Mouse (Mus musculus) embryonic facial prominence, embryonic 15.5 days (tissue): ENCODE measurements around the gene Bnip3. TPM values are rescaled to one million over a fixed set of nuclear protein-coding genes. Genes with fewer than 3 reads are reported as not detected.

Source experiments
- ATAC-seq: fragments of 200-750 bp; cut with Nextera tagmentation; 2 replicates; pipeline ENCODE4 v1.8.0; 2017; ENCODE audit warnings: low read depth, moderate TSS enrichment; ENCODE audit not compliant: insufficient number of reproducible peaks, low FRiP score, low TSS enrichment
- H3K27ac ChIP-seq: fragments of 300-500 bp; sonication (generic); replicated peaks from 2 replicates; pipeline ENCODE4 v1.5.1; 2015; ENCODE audit warnings: mild to moderate bottlenecking, inconsistent platforms
- H3K27me3 ChIP-seq: fragments of 300-500 bp; sonication (generic); 2 replicates; pipeline ENCODE4 v1.6.1; 2015; ENCODE audit warnings: inconsistent platforms
- H3K36me3 ChIP-seq: fragments of 300-500 bp; sonication (generic); 2 replicates; pipeline ENCODE4 v1.6.1; 2015; ENCODE audit warnings: mild to moderate bottlenecking, inconsistent platforms
- H3K4me1 ChIP-seq: fragments of 300-500 bp; sonication (generic); 2 replicates; pipeline ENCODE4 v1.6.1; 2015; ENCODE audit warnings: inconsistent platforms
- H3K4me2 ChIP-seq: fragments of 300-500 bp; sonication (generic); replicated peaks from 2 replicates; pipeline ENCODE4 v1.6.1; 2015; ENCODE audit warnings: mild to moderate bottlenecking, inconsistent platforms
- H3K4me3 ChIP-seq: fragments of 300-500 bp; sonication (generic); replicated peaks from 2 replicates; pipeline ENCODE4 v1.5.1; 2015; ENCODE audit warnings: mild to moderate bottlenecking, inconsistent platforms
- H3K9ac ChIP-seq: fragments of 300-500 bp; sonication (generic); 2 replicates; pipeline ENCODE4 v1.6.1; 2015; ENCODE audit warnings: inconsistent platforms
- H3K9me3 ChIP-seq: fragments of 300-500 bp; sonication (generic); replicated peaks from 2 replicates; pipeline ENCODE4 v1.6.1; 2016; ENCODE audit warnings: inconsistent platforms
- WGBS: fragments of 180-500 bp; shearing (Covaris S2); methylation state at CpG from one replicate; pipeline ENCODE4 v1.1.7; 2015; 5-methylcytosine and 5-hydroxymethylcytosine counted together
- polyA plus RNA-seq: library from polyadenylated mRNA; unstranded; fragments of >200 nt; fragmentation: Nextera tagmentation; extraction: Ambion mirVana; gene quantifications from 2 replicates; pipeline ENCODE4 v1.2.1, GENCODE M21; 2015

The Bnip3 gene
- polyA plus RNA-seq, 1 experiment from 2014 or later, result 119 TPM

GRCm38 (mm10) chr7:138856670-138857069, 52.6 kb downstream of the Bnip3 start:
- Histone ChIP-seq H3K4me1 (no peaks in the 10 kb centered on the region), H3K9ac (no peak overlapping the region), H3K9me3 (no peaks in the 10 kb centered on the region), H3K4me3 (no peak overlapping the region), H3K4me2 (no peak overlapping the region), H3K27me3 (no peaks in the 10 kb centered on the region), H3K27ac (no peak overlapping the region), H3K36me3 (peaks cover 24% of the 10 kb centered on the region)
- no peak for ATAC-seq
- WGBS, result 72% methylated on average over 2 of the region's 2 CpGs

- Histone ChIP-seq H3K9me3 (no peaks in the 10 kb centered on the region), H3K27ac (no peak overlapping the region), H3K36me3 (peaks cover 24% of the 10 kb centered on the region), H3K9ac (no peak overlapping the region), H3K4me2 (no peak overlapping the region), H3K4me1 (peaks cover 11% of the 10 kb centered on the region; the same call in 1 of the 2 replicates), H3K4me3 (no peak overlapping the region), H3K27me3 (no peaks in the 10 kb centered on the region)
- ATAC-seq, result no peak
- WGBS, result 95% methylated on average over 2 of the region's 2 CpGs
Measured at GRCm38 (mm10) chr7:138854201-138854600, 55.1 kb downstream of the Bnip3 start.

GRCm38 (mm10) chr7:138853417-138854031, 55.8 kb downstream of the Bnip3 start:
- peaks cover 12% of the 10 kb centered on the region for H3K4me1 ChIP-seq
- no peaks in the 10 kb centered on the region for H3K27me3 ChIP-seq
- H3K4me3 ChIP-seq, result no peak overlapping the region
- no peak overlapping the region for H3K4me2 ChIP-seq
- H3K9me3 ChIP-seq, result no peaks in the 10 kb centered on the region
- no peak overlapping the region for H3K9ac ChIP-seq
- WGBS, result 97% methylated on average over 4 of the region's 4 CpGs
- ATAC-seq, result no peak
- no peak overlapping the region for H3K27ac ChIP-seq
- peaks cover 24% of the 10 kb centered on the region for H3K36me3 ChIP-seq

GRCm38 (mm10) chr7:138850083-138850482, 59.2 kb downstream of the Bnip3 start:
- no peak overlapping the region for H3K4me3 ChIP-seq
- H3K9me3 ChIP-seq, result no peaks in the 10 kb centered on the region
- ATAC-seq, result no peak
- H3K4me1 ChIP-seq, result peaks cover 32% of the 10 kb centered on the region
- H3K4me2 ChIP-seq, result no peak overlapping the region
- no peak overlapping the region for H3K9ac ChIP-seq
- no peaks in the 10 kb centered on the region for H3K27me3 ChIP-seq
- 0 out of 2 replicates have a peak overlapping the region, but pooled peaks have one; percentile 28 for H3K27ac ChIP-seq
- peaks cover 20% of the 10 kb centered on the region for H3K36me3 ChIP-seq

- no peak overlapping the region for H3K27ac ChIP-seq
- H3K36me3 ChIP-seq, result peaks cover 13% of the 10 kb centered on the region
- H3K4me2 ChIP-seq, result peak overlapping the region; percentile 80
- no peaks in the 10 kb centered on the region for H3K27me3 ChIP-seq
- no peak for ATAC-seq
- peak overlapping the region; percentile 76; the same call in 1 of the 2 replicates for H3K4me3 ChIP-seq
- H3K9ac ChIP-seq, result 0 out of 2 replicates have a peak overlapping the region, but pooled peaks have one; percentile 83
- no peaks in the 10 kb centered on the region for H3K9me3 ChIP-seq
- H3K4me1 ChIP-seq, result peaks cover 44% of the 10 kb centered on the region
- 68% methylated on average over 7 of the region's 7 CpGs for WGBS
Measured at GRCm38 (mm10) chr7:138848028-138848920, 61.0 kb downstream of the Bnip3 start.

GRCm38 (mm10) chr7:138847316-138848027, 61.8 kb downstream of the Bnip3 start:
- Histone ChIP-seq H3K36me3 (peaks cover 5% of the 10 kb centered on the region; the same call in 1 of the 2 replicates), H3K9ac (peak overlapping the region; percentile 83), H3K9me3 (no peaks in the 10 kb centered on the region), H3K4me1 (peaks cover 44% of the 10 kb centered on the region), H3K4me3 (peak overlapping the region; percentile 76), H3K27me3 (no peaks in the 10 kb centered on the region), H3K4me2 (peak overlapping the region; percentile 80), H3K27ac (peak overlapping the region; percentile 97; the same call in 1 of the 2 replicates)
- ATAC-seq, result no peak
- 35% methylated on average over 13 of the region's 13 CpGs for WGBS

- Histone ChIP-seq H3K9ac (peak overlapping the region; percentile 83), H3K4me1 (peaks cover 44% of the 10 kb centered on the region), H3K4me2 (peak overlapping the region; percentile 80), H3K27me3 (no peaks in the 10 kb centered on the region), H3K27ac (peak overlapping the region; percentile 97), H3K36me3 (no peaks in the 10 kb centered on the region), H3K4me3 (peak overlapping the region; percentile 76), H3K9me3 (no peaks in the 10 kb centered on the region)
- under 1% methylated on average over 61 of the region's 61 CpGs for WGBS
- ATAC-seq, result peak; percentile 84
Measured at GRCm38 (mm10) chr7:138846502-138846991, 62.8 kb downstream of the Bnip3 start.

GRCm38 (mm10) chr7:138845544-138846391, 63.6 kb downstream of the Bnip3 start, which contains the start of the genes Ppp2r2d and Mapk1ip1:
TSS of gene Ppp2r2d (plus strand) at chr7:138846079.
TSS of gene Mapk1ip1 (minus strand) at chr7:138846273.
- Histone ChIP-seq H3K36me3 (no peaks in the 10 kb centered on the region), H3K4me1 (peaks cover 44% of the 10 kb centered on the region), H3K4me3 (peak within 1 kb of the TSS; percentile 76), H3K27me3 (no peaks in the 10 kb centered on the region), H3K9ac (peak within 1 kb of the TSS; percentile 83), H3K9me3 (no peaks in the 10 kb centered on the region), H3K27ac (peak within 1 kb of the TSS; percentile 97), H3K4me2 (peak within 1 kb of the TSS; percentile 80)
- ATAC-seq, result peak; percentile 90
- WGBS, result under 1% methylated on average over 50 of the region's 51 CpGs

- Histone ChIP-seq H3K27me3 (no peaks in the 10 kb centered on the region), H3K9me3 (no peaks in the 10 kb centered on the region), H3K4me1 (peaks cover 44% of the 10 kb centered on the region), H3K27ac (peak overlapping the region; percentile 97), H3K9ac (no peak overlapping the region), H3K4me3 (peak overlapping the region; percentile 76), H3K36me3 (no peaks in the 10 kb centered on the region), H3K4me2 (peak overlapping the region; percentile 80)
- ATAC-seq, result no peak
- WGBS, result 35% methylated on average over 8 of the region's 8 CpGs
Measured at GRCm38 (mm10) chr7:138845111-138845510, 64.2 kb downstream of the Bnip3 start.

- H3K4me2 ChIP-seq, result no peak overlapping the region
- WGBS, result 83% methylated on average over 4 of the region's 4 CpGs
- H3K27ac ChIP-seq, result no peak overlapping the region
- H3K36me3 ChIP-seq, result no peaks in the 10 kb centered on the region
- peaks cover 35% of the 10 kb centered on the region for H3K4me1 ChIP-seq
- ATAC-seq, result no peak
- no peaks in the 10 kb centered on the region for H3K27me3 ChIP-seq
- no peak overlapping the region for H3K9ac ChIP-seq
- H3K4me3 ChIP-seq, result no peak overlapping the region
- H3K9me3 ChIP-seq, result no peaks in the 10 kb centered on the region
Measured at GRCm38 (mm10) chr7:138843421-138843820, 65.9 kb downstream of the Bnip3 start.
